Mouse (Mus musculus) left cerebral cortex, postnatal 10 days (tissue): ENCODE data around the gene Mon1b. TPM values are rescaled to one million over a fixed set of nuclear protein-coding genes. Genes with fewer than 3 reads are reported as not detected.

Experiments used
- DNase-seq, 2 experiments: peaks; one replicate each; pipeline ENCODE4 v3.0.0; 2021 to 2022; ENCODE audit warnings: low spot score in 2 of 2, mixed read lengths in 1 of 2; ENCODE audit errors: extremely low spot score in 1 of 2
- intact Hi-C: fragments of 180-260 bp; cut with DNase I; formaldehyde crosslinking; loops from one replicate; pipeline ENCODE4 v1.15.1; 2025
- total RNA-seq, 2 experiments: library from RNA; stranded (reverse); gene quantifications; 2 replicates each; pipeline ENCODE4 v1.2.3; 2021

Mon1b gene
- total RNA-seq, 2 experiments from 2014 or later, result 17.6 to 19.8 TPM

DNA sequence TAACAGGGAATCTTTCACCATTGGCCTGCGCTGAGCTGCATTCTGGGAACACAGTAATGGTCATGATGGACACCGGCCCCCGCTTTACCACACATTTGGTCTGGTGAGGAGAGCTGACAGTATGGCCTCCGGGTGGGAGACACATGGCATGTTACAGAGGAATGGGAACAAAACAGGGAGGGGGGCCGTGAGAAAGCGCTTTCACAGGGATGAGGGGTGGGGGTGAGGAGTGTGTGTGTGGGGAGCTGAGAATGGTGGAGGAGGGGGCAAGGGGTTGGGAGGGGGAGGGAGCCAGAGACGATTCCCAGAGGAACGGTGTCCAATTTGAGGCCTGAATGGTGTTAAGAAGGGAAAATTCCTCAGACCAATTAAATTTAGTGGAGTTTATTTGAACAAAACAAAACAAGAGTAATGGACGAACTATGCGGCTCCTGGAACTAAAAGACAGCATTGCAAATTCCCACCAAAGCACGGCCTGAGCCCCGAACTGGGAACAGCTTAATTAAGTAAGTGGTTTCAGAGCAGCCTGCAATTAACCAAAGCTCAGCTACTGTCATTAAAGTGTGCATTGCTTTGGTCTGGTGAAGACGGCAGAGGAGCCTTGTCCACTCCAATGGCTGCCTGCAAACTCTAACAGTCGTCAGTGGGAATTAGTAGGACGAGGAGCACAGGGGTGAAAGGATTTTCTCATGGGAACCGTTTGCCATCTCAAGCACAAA, 31.5 kb downstream of the Mon1b start:
- intact Hi-C loops, result no loop called here
- DNase-seq, result no peak

DNA sequence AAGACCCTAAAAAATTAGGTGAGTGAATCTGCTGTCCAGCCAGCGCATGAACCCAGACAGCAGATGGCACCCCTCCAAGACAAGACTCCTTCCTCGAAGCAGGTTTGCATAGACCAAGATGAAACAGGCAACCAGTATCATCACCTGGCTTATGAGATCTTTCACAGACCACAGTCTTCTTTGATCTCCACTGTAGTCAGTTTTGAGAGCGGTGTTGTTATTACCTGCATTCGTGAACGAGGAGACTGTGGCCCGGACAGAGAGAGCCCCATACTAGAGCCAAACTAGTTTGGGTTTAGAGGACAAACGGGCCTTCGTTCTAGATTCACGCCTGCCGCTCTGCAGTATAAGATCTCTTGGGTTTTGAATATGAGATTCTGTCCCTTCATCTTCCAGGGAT, 34.5 kb downstream of the Mon1b start:
- intact Hi-C loops, result no loop called here
- no peak for DNase-seq

DNA sequence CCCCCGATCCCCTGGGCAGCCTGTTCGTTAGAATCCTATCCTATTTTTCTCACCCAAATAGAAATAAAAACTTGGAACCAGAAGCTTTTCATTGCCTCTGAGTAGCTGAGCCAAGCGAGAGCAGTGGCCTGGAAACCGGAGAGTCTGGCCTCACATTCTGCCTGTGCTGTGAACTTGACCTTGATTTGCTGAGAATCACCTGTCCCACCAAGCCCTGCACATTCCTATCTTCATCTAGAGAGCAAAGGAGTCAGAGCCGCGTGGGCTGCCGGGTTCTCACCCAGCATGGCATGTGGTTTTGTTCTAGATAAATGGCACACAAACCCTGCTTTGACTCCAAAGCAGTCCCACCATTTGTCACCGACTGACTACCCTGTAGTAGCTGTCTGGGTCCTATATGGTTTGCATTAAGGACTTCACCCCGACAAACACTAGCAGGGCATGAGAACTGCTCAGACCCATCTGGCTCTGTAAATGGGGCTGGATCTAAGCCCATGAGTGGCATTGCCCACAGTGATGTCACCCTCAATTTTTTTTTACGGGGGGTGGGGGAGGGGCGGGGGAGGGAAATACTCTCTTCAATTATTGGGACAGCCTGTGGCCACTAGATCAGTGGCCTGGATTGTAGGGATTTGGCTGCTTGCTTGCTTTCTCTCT, 37.3 kb downstream of the Mon1b start:
- intact Hi-C loops, result no loop called here
- no peak for DNase-seq

DNA sequence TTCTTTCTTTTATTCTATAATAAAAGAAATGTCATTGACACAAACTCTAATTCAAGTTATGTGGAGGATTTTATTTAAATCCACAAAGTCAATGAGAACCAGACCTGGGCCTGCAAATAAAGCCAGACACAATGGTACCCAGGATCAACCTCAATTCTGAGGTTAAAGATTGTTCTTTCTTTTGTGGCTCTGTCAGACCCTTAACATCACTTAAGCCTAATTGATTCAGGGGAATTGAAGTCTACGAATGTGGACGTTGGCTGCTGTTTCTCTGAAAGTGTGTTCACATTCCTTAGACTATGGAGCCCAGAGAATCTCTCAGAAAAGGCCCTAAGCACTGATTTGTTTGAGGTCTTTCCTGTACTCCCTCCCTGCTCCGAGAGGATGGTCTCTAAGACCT, 37.9 kb downstream of the Mon1b start:
- intact Hi-C loops, result no loop called here
- DNase-seq, result no peak

DNA sequence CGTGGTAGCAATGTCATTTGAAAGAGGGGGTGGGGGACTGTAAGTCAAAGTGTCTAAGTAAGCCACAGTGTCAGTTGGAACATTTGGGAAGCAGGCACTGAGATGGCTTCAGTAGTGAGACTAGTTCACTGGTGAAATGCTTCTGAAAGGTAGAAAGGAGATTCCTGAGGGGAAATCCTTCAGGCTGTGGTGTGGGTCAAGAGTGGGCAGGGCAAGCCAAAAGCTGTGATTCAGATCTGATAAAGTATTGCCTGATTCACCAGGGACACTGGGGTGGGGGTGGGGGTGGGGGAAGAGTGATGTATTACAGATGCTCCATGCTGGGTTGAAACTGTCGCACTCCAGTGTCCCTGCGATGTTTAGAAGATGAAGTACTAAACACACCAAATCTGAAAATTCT, 39.2 kb downstream of the Mon1b start:
- DNase-seq, result no peak
- intact Hi-C loops, result no loop called here

DNA sequence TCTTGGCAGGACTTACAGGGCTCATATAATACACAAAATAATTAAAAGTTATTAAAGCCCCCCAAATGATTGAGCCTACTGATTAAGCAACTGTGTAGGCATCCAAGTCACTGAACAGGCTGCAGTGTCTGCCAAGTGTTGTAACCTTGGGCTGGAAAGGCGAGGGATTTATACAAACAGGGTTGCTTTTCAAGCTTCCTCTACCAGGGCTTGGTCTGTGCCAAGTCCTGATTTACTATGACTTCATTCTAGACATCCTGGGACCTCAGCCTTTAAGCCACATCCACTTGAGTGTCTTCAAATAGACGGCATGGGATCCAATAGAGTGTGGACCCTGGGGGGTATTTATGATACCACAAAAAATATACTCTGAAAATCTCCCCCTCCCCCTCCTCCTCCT, 39.9 kb downstream of the Mon1b start:
- DNase-seq, result no peak
- intact Hi-C loops, result no loop called here

DNA sequence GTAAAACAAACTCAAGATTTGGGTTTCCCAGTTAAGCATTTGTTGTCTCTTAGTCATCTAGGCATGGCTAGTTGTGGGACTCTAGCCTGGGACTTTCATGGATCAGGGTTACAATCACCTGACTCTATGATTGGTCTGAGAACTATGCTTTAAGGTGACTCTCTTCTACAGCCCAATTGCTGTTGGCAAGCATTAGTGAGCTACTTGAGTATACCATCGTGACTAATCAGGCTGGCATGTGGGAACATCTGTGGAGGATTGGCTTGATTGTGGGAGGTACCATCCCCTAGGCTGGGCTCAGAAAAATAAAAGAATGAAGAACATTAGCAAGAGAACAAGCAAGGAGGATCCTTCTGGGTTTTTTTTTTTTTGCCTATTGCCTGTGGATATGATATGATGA, 41.4 kb downstream of the Mon1b start:
- no peak for DNase-seq

DNA sequence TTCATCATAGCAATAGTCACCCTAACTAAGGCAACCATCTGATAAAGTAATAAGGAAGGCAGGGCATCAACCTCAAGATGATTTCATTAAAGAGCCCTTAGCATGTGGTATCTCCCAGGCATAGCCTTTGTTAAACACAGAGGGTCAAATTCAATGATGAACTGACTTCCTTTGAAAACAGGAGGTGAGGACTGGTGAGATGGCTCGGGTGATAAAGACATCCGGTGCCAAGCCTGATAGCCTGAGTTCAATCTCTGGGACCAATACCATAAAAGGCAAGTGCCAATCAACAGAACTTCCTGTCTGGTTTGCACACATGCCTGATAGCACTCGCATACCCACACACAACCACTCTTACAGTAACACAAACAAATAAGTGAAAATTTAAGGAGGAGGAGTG, 44.0 kb downstream of the Mon1b start:
- no peak for DNase-seq
- intact Hi-C loops, result no loop called here

More for the DNA sequence above, 41.4 kb downstream of the Mon1b start:
- intact Hi-C loops, result no loop called here

DNA sequence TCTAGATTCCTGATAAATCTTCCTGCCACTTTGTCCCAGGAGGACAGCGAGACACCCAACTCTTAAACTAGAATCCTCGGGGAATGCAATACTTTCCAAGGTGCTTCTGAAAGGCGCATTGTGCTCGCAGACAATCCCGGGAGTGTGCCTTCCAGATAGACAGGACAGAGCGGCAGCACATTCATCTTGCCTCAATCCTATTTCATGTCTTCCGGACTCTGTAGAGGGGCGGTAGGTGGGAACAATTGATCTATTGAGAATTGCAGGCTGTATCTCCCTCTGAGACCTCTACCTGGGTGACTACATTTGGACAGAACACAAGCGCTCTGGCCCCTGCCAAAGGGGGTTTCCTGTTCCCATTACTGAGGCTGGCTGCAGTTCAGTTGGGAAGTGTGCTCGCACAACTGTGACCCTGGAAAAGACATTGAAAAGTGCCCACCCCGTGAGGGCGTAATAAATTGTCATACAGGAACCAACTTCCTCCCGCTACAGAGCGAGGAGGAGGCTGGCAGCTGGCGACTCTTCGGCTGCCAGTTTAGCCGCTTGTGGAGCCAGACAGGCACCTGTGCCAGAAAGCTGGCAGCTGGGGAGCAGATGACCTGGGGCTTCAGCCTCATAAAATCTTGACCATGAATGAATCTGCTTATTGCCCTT, 52.6 kb downstream of the Mon1b start:
- peak in 1 of 2 experiments; percentile 22 for DNase-seq
- intact Hi-C loops, result no loop called here

DNA sequence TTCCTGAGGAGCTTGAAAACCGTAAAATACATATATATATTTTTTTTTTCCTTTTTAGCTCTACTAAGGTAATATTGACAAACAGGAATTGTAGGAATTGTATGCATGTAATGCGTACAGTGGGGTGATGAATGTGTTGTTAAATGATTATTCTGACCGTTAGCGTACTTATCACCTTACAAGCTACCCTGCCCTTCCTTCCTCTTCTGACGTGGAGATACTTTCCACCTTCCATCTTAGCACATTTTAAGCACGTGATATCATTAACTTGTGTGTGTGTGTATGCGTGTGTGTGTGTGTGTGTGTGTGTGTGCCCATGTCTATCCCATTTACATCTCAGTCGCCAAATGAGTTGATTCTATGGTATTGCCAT, 53.1 kb downstream of the Mon1b start:
- intact Hi-C loops, result no loop called here
- no peak for DNase-seq

DNA sequence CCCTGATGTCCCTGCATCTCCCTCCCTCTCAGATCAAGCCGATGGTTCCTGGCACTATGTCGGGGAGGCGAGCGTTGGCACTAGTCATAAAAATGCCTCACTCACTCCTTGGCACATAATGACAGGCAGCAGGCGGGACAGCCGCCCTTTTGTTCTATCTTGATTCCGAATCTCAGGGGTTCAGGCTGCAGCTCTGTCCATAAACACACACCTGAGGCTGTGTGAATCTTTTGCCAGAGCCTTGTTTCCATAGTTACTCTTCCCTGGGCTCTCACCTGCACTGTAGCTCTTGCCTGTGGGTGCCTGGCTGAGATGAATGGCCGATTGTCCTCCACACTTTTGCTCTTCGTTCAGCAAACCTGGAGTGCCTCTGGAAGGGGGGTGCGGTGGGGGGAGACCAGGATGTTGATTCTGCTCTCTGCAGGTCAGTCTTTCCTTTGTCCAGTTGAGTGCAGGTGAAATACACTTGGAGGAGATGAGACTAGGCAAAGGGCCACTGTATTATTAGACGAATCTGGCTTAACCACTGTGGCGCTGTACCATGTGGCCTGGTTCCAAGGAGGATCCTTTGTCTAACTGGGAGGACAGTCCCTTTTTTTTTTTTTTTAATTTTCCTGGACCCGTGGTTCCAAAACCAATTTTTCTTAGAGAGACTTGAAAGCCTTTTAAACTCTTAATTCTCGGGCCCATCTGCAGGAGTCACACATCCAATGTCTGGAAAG, 56.4 kb downstream of the Mon1b start:
- no peak for DNase-seq
- intact Hi-C loops, result no loop called here

Other genes starting within 250 kb of the Mon1b start
- gene Syce1l, start 7.6 kb downstream of the Mon1b start, total RNA-seq, result under 1 TPM in 1 of 2 experiments, not detected in 1; 0.75 TPM
- 10 to 100 TPM in 1 of 2 experiments, 1 to 10 TPM in 1; 7.7 to 10.0 TPM for gene Adamts18, start 213.2 kb downstream of the Mon1b start, total RNA-seq